Mouse (Mus musculus): ENCODE results near the gene Smim20. TPM values are rescaled to one million over a fixed set of nuclear protein-coding genes. Genes with fewer than 3 reads are reported as not detected.

Gene Smim20
- polyA plus RNA-seq, 1 experiment, result 32.2 TPM

DNA sequence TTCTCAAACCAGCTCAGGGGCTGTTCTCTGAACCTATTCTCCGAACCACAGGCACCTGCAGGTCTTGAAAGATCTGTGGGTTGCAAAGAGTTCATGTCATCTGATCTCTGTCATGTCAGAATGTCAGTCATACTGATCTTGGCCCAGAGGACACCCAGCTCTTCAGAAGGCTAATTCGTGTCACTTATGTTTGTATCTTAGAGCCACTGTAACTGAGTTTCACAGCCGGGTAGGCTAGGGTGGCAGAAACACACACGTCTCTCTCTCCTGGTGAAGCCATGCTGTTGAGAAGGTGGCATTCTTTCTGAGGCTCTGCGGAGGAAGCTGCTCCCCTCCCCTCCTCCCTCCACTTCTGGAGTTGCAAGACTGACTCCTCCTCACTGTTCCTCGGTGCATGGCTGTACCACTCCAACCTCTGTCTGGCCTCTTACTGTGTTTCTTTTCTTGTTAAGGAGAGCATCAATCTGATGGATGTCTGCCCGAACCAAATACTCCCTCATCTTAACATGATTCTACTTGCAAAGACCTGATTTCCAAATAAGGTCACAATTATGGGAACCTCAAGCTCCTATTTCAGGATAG is 51.1 kb downstream of the Smim20 start:
- TF ChIP-seq GATA1 (IDR thresholded peaks at IDR 0.05; ENCODE audit: low read length), result no peak

DNA sequence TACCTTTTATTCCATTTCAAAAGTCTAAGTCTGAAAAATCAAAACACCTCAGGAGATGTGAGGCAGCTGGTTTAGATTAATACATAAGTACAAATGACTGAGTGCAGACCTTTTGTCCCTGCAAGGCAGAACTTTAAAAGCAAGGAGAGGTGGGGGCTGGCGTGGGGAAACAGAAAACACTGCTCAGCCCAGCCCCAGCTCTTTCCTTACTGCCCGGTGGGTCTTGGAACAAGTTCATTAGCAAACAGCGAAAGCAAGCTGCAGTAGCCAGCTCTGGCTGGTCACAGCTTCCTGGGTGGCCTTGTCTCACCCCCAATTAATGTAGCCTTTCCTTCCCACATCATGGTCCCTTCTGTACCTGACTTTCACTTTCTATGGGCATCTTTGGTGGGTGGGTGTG is 53.4 kb downstream of the Smim20 start:
- TF ChIP-seq GATA1 (IDR thresholded peaks at IDR 0.05; ENCODE audit: low read length), result no peak

DNA sequence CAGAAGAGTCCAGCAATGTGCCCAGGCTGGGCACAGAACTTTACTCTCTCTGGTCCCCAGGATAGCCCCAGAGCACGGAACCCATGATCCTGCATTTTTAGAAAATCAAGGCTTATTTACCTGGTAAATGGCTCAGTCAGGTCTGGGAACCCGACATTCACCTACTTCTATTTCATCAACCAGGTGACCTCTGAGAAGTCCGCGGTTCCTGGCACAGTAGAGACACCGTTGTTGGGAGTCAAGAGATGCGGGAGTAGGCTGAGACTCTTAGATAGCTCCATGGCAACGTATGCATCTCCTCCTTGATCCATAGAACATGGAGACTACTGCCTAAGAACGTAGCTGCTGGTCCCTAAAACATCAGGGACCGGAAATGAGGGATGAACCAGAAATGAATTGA is 55.0 kb downstream of the Smim20 start:
- TF ChIP-seq GATA1 (IDR thresholded peaks at IDR 0.05; ENCODE audit: low read length), result no peak

DNA sequence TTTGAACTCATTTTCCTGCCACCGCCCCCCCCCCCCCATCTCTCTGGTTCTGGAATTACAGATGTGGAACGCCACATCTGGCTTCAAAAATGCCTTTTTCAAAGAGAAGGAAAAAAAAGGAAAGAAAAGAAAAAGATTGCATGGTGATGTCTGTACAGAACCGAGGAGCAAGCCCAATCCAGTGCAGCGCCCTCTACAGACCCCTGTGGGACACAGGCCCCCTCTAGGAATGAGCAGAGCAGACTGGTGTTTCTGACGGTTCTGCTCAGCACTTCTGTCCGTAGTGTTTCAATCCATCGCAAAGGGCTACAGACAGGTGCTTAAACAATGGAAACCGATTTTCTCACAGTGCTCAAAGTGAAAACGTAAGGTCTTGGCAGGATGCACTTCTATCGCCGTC is 55.6 kb downstream of the Smim20 start:
- TF ChIP-seq GATA1 (IDR thresholded peaks at IDR 0.05; ENCODE audit: low read length), result no peak

DNA sequence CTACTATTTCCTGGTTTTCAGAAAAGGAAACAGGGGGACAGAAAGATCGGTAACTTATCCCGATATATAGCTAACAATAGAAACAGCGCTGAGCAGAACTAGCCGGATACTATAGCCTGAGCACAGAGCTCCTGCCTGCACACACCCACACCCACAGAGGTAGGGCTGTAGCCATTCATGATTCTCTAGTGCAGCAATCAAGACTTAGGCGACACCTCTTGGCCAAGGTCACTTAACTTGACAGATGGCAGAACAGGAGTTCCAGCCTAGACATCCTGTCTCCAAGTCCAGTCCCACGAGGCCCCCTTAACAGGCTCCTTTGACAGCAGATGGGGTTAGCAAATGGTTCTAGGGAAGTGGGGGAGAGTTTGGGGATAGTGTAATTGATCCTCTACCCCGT is 56.2 kb downstream of the Smim20 start:
- no peak for TF ChIP-seq GATA1 (IDR thresholded peaks at IDR 0.05; ENCODE audit: low read length)

DNA sequence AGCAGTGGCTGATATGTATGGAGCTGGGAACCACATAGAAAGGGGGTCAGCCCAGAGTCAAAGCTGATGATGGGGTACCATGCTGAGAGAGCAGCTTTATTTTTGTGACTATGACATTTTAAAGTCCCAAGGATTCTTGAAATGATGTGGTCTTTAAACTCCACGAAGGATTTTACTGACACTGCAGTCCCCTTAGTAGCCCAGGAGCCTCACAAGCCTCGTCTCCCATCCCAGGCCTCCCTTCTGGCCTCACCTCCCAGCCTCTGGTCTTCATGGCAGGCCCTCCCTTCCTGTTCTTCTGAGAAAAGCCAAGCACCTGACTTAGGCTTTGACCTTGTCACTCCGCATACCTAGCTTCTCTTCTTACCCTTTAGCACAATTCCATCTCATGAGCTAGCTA is 57.4 kb downstream of the Smim20 start:
- no peak for TF ChIP-seq GATA1 (IDR thresholded peaks at IDR 0.05; ENCODE audit: low read length)

DNA sequence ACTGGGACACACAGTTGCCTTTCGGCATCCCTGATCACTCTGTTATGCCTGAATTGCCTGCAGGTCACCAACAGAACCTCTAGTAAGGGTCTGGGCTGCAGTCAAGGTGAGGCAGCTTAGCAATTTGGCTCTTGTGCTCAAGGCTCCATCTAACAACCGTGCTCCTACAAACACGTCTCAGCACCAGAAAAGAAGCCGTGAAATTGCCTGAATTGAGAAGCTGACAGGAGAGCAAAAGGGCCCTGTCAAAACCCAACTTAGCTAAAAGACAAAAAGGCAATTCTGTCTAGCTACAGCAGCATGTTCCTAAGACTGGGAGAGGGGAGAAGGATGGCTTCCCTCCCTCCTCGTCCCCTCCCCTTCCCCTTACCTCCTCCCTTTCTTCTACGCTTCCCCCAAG is 57.9 kb downstream of the Smim20 start:
- TF ChIP-seq GATA1 (IDR thresholded peaks at IDR 0.05; ENCODE audit: low read length), result no peak

DNA sequence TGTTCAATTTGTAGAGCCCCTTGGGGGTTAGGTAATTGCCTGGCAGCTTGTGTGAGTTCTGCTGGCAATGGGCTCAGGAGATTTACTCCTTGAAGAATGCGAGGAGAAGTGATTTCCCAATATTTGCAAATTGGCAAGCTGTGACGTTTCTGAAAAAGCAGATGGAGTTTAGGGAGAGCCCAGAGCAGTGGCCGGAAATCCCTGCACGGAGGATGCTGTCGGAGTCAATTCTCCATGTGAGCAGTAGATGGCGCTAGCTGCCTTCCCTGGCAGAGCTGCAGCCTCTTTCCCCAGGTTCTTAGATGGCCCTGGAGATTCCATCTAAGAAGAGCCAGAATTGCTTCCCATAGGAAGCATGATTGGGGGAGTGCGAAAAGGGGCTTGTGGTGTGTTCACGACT is 59.1 kb downstream of the Smim20 start:
- no peak for TF ChIP-seq GATA1 (IDR thresholded peaks at IDR 0.05; ENCODE audit: low read length)

DNA sequence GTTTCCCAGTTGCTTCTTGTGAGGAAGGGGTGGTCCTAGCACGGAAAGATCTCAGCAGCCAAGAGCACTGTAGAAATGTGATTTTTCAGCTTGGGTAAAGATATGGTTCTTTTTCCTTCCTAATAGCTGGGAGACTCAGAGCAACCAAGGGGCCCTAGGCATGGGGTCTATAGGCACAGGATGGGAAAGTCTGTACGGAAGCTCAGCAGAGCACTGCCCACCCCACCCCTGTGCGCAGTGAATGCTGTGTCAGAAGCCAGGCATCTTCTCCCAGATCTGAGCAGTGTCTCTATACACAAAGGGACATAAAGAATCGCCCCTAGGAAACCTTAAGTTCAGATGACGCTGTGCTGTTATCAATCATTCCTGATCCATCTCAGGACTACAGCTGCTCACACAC is 59.6 kb downstream of the Smim20 start:
- TF ChIP-seq GATA1 (IDR thresholded peaks at IDR 0.05; ENCODE audit: low read length), result no peak

Other genes with a start within 250 kb of the Smim20 start
- gene Slc34a2, start 229.0 kb upstream of the Smim20 start, polyA plus RNA-seq (2012), result not detected in 2 replicates
- gene Sel1l3, start 53.2 kb upstream of the Smim20 start, polyA plus RNA-seq (2012), result 0.05 and 0.10 TPM in 2 replicates
- 3.5 and 4.7 TPM in 2 replicates for gene Rbpj, start 199.1 kb downstream of the Smim20 start, polyA plus RNA-seq (2012)

All from G1E-ER4 (cell line).